Mouse (Mus musculus): ENCODE results near the gene Pth2r. TPM values are rescaled to one million over a fixed set of nuclear protein-coding genes. Genes with fewer than 3 reads are reported as not detected.

Pth2r gene
- 0.60 and 0.75 TPM in 2 replicates for polyA plus RNA-seq (2012; rRNA removed)

GRCm38 (mm10) chr1:65281756-65282155 lies at the start of gene Pth2r:
Gene Pth2r, plus strand, starts transcription at chr1:65282056.

Other genes with a start within 250 kb of the Pth2r start
- not detected in 2 replicates for gene Akr1cl, start 249.3 kb upstream of the Pth2r start, polyA plus RNA-seq (2012; rRNA removed)
- gene Cryge, start 230.9 kb upstream of the Pth2r start, polyA plus RNA-seq (2012; rRNA removed): not detected in 2 replicates
- not detected in 2 replicates for gene Crygd, start 218.6 kb upstream of the Pth2r start, polyA plus RNA-seq (2012; rRNA removed)
- gene Crygc, start 208.4 kb upstream of the Pth2r start, polyA plus RNA-seq (2012; rRNA removed): not detected in 2 replicates
- 0.13 and 0.28 TPM in 2 replicates for gene Crygb, start 199.8 kb upstream of the Pth2r start, polyA plus RNA-seq (2012; rRNA removed)
- gene Cryga, start 178.7 kb upstream of the Pth2r start, polyA plus RNA-seq (2012; rRNA removed): not detected in 2 replicates
- gene Gm28845, start 162.5 kb upstream of the Pth2r start, polyA plus RNA-seq (2012; rRNA removed): 0.11 and 0.13 TPM in 2 replicates
- gene D630023F18Rik, start 158.8 kb upstream of the Pth2r start, polyA plus RNA-seq (2012; rRNA removed): 0.44 and 0.85 TPM in 2 replicates
- 193 and 224 TPM in 2 replicates for gene Idh1, start 95.6 kb upstream of the Pth2r start, polyA plus RNA-seq (2012; rRNA removed)
- 12.9 and 13.9 TPM in 2 replicates for gene Pikfyve, start 95.4 kb upstream of the Pth2r start, polyA plus RNA-seq (2012; rRNA removed)

All from central nervous system, embryonic 14 days (tissue).